Mouse (Mus musculus): Measurements from ENCODE around the gene Ubl5.
"Not testable (repeated sequence)": the region's sequence is repeated elsewhere in the genome, so short reads cannot be mapped to it uniquely, and the experiment has no call there.

Ubl5 gene

DNA sequence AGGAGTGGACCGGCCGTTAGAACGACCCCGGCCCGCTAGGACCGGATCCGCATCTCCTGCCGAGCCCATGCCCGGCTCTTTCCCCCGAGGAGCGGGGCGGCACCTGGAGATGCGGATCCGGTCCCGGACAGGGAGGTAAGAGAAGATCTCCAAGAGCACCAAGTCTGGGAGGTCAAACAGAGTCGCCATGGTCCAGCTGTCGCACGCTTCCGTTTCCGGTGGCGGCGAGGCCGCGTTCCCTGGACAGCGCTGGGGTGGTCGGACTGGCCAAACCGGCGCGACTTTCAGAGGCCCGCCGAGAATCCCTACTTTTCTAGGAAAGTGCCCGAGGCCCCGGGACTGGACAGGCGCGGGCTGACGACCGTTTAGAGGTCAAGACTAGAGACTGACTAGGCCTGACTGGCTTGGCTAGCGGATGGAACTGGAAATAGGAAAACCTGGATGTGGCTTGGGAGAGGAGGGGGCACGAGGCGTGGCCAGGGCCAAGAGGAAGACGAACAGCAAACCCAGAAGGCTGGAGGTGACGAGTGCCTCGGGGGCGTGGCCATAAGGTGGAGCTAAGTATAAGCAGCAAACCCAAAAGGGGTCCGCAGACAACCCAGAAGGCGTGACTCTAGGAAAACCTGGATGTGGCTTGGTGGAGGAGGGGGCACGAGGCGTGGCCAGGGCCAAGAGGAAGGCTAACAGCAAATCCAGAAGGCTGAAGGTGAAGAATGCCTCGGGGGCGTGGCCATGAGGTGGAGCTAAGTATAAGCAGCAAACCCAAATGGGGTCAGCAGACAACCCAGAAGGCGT, at the start of gene Ubl5:
Gene Ubl5 (plus strand): TSS at position 778 of the 795 bp plus-strand sequence.
- peak; percentile 99 for DNase-seq (ENCODE audit: low read depth, low spot score)

DNA sequence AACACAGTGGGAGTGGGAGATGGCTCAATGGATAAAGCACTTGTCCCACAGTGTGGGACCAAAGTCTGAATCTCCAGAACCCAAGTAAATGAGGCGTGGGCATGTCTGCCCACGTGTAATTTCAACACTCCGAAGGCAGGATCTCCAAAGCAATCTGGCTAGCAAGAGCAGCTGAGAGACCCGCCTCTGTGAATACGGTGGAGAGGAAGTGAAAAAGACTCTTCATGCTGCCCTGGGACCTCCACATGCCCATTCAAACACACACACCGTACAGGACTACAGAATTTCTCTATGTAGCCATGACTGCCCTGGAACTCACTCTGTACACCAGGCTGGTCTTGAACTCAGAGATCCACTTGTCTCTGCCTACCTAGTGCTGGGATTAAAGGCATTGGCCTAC, 41.4 kb upstream of the Ubl5 start:
- no peak for DNase-seq (ENCODE audit: low read depth, low spot score)

- DNase-seq (ENCODE audit: low read depth, low spot score), result no peak
These were observed 36.4 kb upstream of the Ubl5 start for GRCm38 (mm10) chr9:20606269-20606668.

DNA sequence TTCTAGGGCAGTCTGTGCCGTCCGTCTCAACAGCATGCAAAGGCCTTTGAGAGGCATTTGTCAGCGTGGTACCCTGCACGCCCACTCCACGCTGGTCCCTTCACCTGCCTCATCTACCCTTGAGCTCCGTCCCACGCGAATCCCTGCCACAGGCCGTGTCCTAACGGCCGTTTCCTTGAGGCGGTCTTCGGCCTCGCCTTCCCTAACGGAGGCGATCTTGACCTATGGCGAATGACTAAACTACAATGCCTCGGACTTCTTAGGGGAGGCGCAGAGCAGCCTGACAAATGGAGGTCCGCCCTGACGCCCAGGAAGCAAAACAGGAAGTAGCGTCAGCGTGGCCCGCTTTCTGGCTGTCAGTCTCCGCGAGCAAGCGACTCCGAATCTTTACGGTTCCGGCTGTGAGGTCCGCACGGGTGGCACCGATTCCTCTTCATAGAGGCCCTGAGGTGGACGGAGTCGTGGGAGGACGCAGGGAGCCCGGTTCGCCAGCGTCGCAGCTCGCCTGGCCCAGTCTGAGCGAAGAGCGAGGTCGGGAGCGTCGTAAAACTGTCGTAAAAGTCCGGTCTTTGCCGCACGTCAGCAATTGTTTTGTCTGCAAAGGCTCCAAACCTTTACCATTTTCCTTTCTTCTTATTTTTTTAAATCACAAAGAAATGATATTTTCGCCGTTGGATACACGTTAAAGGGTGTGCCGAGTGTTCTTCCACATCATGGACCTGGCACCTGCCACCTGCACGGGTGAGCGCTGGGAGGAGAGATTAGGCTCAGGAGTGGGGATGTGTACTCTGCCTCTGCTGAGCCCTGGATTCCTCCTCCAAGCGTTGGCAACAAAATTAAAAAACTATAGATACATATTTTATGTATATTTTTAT, 35.3 kb upstream of the Ubl5 start:
- peak; percentile 96 for DNase-seq (ENCODE audit: low read depth, low spot score)

GRCm38 (mm10) chr9:20609831-20610464, 32.7 kb upstream of the Ubl5 start:
- no peak for DNase-seq (ENCODE audit: low read depth, low spot score)

- no peak for DNase-seq (ENCODE audit: low read depth, low spot score)
These were observed 30.7 kb upstream of the Ubl5 start for GRCm38 (mm10) chr9:20611976-20612375.

GRCm38 (mm10) chr9:20616685-20617084, 26.0 kb upstream of the Ubl5 start:
- no peak for DNase-seq (ENCODE audit: low read depth, low spot score)

- no peak for DNase-seq (ENCODE audit: low read depth, low spot score)
These were observed 11.3 kb upstream of the Ubl5 start for GRCm38 (mm10) chr9:20631332-20631731.

- not testable (repeated sequence) for DNase-seq (ENCODE audit: low read depth, low spot score)
These were observed 7.0 kb upstream of the Ubl5 start for GRCm38 (mm10) chr9:20635676-20636075.

GRCm38 (mm10) chr9:20636256-20636655, 6.4 kb upstream of the Ubl5 start:
- DNase-seq (ENCODE audit: low read depth, low spot score), result no peak

DNA sequence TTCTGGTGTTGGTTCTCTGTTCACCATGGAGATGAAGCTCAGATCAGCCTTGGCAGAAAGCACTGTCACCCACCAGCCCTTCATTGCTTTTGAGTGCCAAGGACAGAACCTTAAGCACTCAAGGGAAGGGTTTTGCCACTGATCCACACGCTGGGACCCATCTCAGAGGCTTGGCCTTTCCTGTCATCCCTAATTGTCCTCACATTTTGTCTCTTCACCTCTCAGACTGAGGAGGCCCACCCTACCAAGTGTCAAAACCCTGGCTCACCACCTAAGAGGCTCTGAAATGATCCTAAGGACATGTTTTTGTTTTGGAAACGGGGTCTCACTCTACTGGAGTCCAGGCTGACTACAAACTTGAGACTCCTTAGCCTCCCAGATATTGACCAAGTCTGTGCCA, 5.9 kb upstream of the Ubl5 start:
- no peak for DNase-seq (ENCODE audit: low read depth, low spot score)

- DNase-seq (ENCODE audit: low read depth, low spot score), result no peak
These were observed 4.1 kb upstream of the Ubl5 start for GRCm38 (mm10) chr9:20638552-20638951.

DNA sequence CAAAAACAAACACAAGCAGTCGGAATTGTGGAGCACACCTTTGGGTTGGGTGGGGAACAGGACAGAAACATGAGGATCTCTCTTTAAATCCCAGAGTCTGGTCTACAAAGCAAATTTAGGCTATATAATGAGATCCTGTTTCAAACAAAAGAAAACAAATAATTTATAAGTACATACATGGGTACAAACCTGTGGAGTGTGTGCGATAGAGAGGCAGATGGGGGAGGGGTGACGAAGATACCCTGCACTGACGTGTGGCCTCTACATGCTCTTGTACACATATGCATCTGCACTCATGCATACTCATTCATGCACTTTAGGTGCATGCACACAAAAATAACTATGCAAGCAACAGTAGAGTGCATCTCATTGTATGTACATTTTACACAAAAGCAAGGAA, 3.2 kb upstream of the Ubl5 start:
- DNase-seq (ENCODE audit: low read depth, low spot score), result no peak

DNA sequence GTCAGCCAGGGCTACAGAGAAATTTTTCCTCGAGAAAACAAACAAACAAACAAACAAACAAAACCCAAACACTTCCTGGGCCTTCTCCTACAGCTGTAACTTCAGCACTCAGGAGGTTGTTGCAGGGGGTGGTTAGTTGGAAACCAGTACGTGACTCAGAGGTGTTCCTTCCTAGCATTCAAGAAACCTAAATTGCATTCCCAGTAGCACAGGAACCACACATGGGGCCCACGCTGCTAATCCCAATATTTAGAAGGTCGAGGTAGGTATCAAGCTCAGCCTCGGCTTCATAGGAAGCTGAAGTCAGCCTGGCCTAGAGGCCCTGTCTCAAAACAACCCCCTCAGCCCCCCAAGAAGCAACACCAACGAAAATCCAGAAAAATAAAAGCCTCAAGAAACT, 1.2 kb upstream of the Ubl5 start:
- no peak for DNase-seq (ENCODE audit: low read depth, low spot score)

DNA sequence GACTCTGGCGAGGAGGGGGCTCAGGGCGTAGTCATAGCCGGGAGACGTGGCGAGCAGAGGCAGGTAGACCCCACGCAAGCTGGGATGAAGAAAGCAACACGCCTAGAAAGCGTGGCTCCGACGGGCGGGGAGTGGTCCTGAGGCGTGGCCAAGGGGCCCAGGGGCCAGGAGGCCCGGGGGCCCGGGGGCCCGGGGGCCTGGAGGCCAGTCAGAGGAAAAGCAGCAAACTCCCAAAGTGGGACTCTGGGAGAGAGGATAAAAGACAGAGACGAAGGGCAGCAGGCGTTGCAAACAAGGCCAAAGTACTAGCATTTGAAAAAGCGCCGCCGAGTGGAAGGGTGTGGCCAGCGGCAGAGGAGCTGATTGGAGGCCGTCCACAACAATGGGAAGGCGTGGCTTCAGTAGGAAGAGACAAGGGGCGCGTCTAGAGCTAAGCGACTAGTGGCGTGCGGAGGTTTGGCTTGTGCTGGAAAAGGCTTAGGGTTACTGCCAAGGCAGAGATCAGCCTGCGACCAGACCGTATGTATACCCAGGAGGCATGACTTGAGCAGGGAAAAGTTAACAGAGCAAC, 303 bp downstream of the Ubl5 start:
- DNase-seq (ENCODE audit: low read depth, low spot score), result peak; percentile 85

DNA sequence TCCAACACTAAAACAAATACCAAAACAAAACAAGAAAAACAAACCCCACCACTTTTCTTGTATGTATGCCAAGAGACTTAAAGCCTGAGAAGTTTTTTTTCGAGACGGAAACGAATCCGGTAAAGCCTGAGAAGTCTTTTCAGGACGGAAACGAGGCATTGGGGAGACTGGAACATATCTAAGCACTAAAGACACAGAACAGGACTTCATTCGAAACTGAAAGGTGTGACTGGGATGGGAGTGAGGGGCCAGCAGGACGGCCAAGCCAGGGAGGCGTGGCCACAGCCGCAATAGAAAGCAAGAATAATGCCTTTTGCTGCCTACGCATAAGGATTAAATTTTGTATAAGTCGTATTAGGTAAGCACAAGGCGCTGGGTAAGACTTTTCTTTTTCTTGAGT, 1.1 kb downstream of the Ubl5 start:
- no peak for DNase-seq (ENCODE audit: low read depth, low spot score)

DNA sequence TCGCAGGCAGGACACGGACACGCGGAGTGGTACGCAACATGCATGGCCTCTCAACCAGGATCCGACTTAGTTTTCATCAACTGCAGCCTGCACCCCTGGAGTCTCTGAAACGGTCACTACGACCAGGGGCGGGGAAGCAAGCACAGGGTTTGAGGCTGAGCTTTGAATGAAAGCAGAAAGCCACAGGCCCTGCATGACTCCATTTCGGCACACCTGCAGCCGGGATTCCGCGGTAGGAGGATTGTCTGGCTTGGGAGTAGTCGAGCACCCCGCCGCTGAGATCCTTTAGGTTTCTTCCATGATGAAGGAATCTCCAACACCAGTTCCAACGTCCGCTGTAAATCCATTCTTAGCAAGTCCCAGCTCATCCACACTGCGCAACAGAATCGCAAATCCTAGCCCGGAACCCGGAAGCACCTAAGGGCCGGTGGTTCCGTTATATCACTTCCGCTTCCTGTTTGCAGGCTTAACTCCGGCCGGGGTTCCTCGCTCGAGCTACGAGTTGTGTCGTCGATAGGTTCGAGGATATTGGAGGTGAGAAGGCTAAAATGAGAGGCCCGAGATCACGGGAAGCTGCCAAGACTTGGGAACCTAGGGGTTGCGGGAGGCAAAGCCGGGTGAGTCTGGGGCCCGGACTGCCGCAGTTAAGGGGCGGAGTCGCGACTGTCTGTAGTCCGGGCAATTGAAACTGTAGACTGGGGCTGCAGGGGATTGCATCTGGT, 1.8 kb downstream of the Ubl5 start, which contains the start of gene Fbxl12:
Gene Fbxl12 (minus strand): TSS at position 408 of the 722 bp plus-strand sequence.
- peak; percentile 67 for DNase-seq (ENCODE audit: low read depth, low spot score)

- DNase-seq (ENCODE audit: low read depth, low spot score), result no peak
These were observed 2.4 kb downstream of the Ubl5 start for GRCm38 (mm10) chr9:20645121-20645520.

DNA sequence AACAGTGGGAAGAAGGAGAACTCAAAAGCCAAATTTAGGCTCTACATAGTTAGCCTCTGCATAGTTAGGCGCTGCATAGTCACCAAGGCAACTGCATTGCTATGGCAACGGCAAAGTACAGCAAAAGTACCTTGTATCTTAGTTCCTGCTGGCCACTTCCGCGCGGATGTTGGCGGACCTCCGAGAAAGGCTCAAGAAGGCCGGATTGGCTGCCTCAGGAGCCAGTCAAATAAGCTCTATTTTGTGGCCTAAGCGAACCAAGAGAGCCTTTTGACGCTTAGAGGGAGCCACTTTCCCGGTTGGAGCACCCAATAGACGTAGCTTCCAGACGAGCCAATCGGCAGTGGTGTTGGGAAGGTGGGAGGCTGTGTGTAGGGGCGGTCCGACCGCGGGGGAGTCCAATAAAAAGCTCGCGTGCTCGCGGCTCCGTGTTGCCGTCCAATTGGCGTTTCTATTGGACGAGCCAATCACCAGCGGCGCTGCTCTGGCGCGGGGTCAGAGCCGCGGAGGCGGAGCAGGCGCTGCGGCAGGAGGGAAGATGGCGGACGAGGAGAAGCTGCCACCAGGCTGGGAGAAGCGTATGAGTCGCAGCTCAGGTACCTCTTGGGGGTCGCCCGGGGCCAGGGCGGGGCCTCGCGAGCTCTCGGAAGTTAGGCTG, 9.1 kb downstream of the Ubl5 start, which contains the start of gene Pin1:
Gene Pin1 (plus strand): TSS at position 494 of the 658 bp plus-strand sequence.
- DNase-seq (ENCODE audit: low read depth, low spot score), result peak; percentile 99

DNA sequence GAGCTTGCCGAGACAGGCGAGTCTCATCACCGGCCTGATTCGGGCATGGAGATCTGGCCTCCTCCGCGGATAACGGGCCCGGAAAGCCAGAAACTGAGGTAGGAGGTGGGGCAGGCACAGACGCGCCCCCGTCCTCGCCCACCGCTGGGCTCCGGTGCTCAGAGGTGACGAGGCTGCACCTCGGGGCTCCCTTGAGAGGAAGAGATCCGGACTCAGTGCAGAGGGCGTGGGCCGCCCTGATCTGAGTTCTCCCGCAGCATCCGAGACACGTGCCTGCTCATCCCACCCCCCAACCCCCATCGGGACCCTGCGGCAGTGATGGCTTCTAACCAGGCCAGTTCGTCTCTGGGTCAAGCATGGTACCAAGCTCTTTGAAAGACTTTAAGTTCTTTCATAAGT, 9.6 kb downstream of the Ubl5 start:
- no peak for DNase-seq (ENCODE audit: low read depth, low spot score)

- DNase-seq (ENCODE audit: low read depth, low spot score), result no peak
These were observed 11.2 kb downstream of the Ubl5 start for GRCm38 (mm10) chr9:20653859-20654258.

Data from forelimb bud, embryonic 11.5 days (tissue).